9 mouse cellular contexts compared by ENCODE assay signal in genomic region chr10:105774382-105774781, GRCm38 (mm10).
DNase-seq lines count a peak whose midpoint lies in the region; ATAC-seq and TF ChIP-seq lines count a peak whose summit lies in the region.
"Had no signal": no experiment of that assay in that cellular context is flagged by ENCODE, and none has a peak within 500 bp of the region (broad histone marks: within the 10 kb centered on the region; RNA-seq: fewer than 3 reads in every experiment).

No protein-coding gene starts in this region.

- H3K27ac ChIP-seq in kidney, embryonic 15.5 days = no peak overlapping the region
- H3K27ac ChIP-seq in limb, embryonic 13.5 days = no peak overlapping the region
- no peak overlapping the region for H3K27ac ChIP-seq in midbrain, postnatal 0 days (ENCODE audit: low read depth, low read length)
- H3K27ac ChIP-seq in stomach, postnatal 0 days (replicated peaks) = no peak overlapping the region
- H3K27ac ChIP-seq: embryonic facial prominence, embryonic 12.5 days had no signal

- H3K36me3 ChIP-seq in kidney, embryonic 15.5 days = no peaks in the 10 kb centered on the region
- H3K36me3 ChIP-seq in limb, embryonic 13.5 days = no peaks in the 10 kb centered on the region
- H3K36me3 ChIP-seq in midbrain, postnatal 0 days (ENCODE audit: insufficient read depth, low read length) = no peaks in the 10 kb centered on the region
- H3K36me3 ChIP-seq in stomach, postnatal 0 days (ENCODE audit: control insufficient read depth, insufficient read depth, low read length) = no peaks in the 10 kb centered on the region
- H3K36me3 ChIP-seq: embryonic facial prominence, embryonic 12.5 days had no signal

- H3K9me3 ChIP-seq in kidney, embryonic 15.5 days (replicated peaks) = no peaks in the 10 kb centered on the region
- no peaks in the 10 kb centered on the region for H3K9me3 ChIP-seq in limb, embryonic 13.5 days
- H3K9me3 ChIP-seq in midbrain, postnatal 0 days (ENCODE audit: low read length) = no peaks in the 10 kb centered on the region
- H3K9me3 ChIP-seq in stomach, postnatal 0 days (ENCODE audit: control insufficient read depth, low read length) = no peaks in the 10 kb centered on the region
- H3K9me3 ChIP-seq: embryonic facial prominence, embryonic 12.5 days had no signal

- peak; percentile 76 for DNase-seq in A20 (ENCODE audit: low read depth, low spot score)
- peak; percentile 38 to 42 for DNase-seq in adrenal gland, adult 18-20 months (ENCODE audit: low spot score in 2 of 2)
- DNase-seq in embryo, embryonic 10.5 days (ENCODE audit: low spot score) = peak; percentile 86
- DNase-seq in midbrain, postnatal 0 days (ENCODE audit: low spot score) = peak; percentile 91
- peak; percentile 63 for DNase-seq in stomach, postnatal 0 days (ENCODE audit: low spot score)

- WGBS in kidney, embryonic 15.5 days = 9% methylated on average over 6 of the region's 6 CpGs
- WGBS in limb, embryonic 13.5 days = 12% methylated on average over 6 of the region's 6 CpGs
- 9% methylated on average over 6 of the region's 6 CpGs for WGBS in midbrain, postnatal 0 days
- 13% methylated on average over 6 of the region's 6 CpGs for WGBS in stomach, postnatal 0 days

- H3K4me2 ChIP-seq in kidney, embryonic 15.5 days = no peak overlapping the region
- no peak overlapping the region for H3K4me2 ChIP-seq in limb, embryonic 13.5 days (replicated peaks)
- no peak overlapping the region for H3K4me2 ChIP-seq in midbrain, postnatal 0 days (ENCODE audit: low read depth, low read length, poor library complexity, severe bottlenecking)
- H3K4me2 ChIP-seq in stomach, postnatal 0 days (replicated peaks; ENCODE audit: low read depth) = no peak overlapping the region
- H3K4me2 ChIP-seq: embryonic facial prominence, embryonic 12.5 days had no signal

- H3K4me3 ChIP-seq in kidney, embryonic 15.5 days (replicated peaks) = no peak overlapping the region
- H3K4me3 ChIP-seq in limb, embryonic 13.5 days = no peak overlapping the region
- H3K4me3 ChIP-seq in midbrain, postnatal 0 days (ENCODE audit: low read depth, low read length) = no peak overlapping the region
- no peak overlapping the region for H3K4me3 ChIP-seq in stomach, postnatal 0 days (ENCODE audit: low read depth, low read length)
- H3K4me3 ChIP-seq: embryonic facial prominence, embryonic 12.5 days had no signal

- H3K27me3 ChIP-seq in kidney, embryonic 15.5 days = no peaks in the 10 kb centered on the region
- no peaks in the 10 kb centered on the region for H3K27me3 ChIP-seq in limb, embryonic 13.5 days
- no peaks in the 10 kb centered on the region for H3K27me3 ChIP-seq in midbrain, postnatal 0 days (ENCODE audit: insufficient read depth, low read length)
- no peaks in the 10 kb centered on the region for H3K27me3 ChIP-seq in stomach, postnatal 0 days (ENCODE audit: control insufficient read depth, insufficient read depth, low read length)
- H3K27me3 ChIP-seq: embryonic facial prominence, embryonic 12.5 days had no signal

- H3K9ac ChIP-seq in kidney, embryonic 15.5 days = no peak overlapping the region
- H3K9ac ChIP-seq in limb, embryonic 13.5 days = no peak overlapping the region
- no peak overlapping the region for H3K9ac ChIP-seq in midbrain, postnatal 0 days (replicated peaks; ENCODE audit: low read length, poor library complexity, severe bottlenecking)
- no peak overlapping the region for H3K9ac ChIP-seq in stomach, postnatal 0 days (ENCODE audit: low read length)
- H3K9ac ChIP-seq: embryonic facial prominence, embryonic 12.5 days had no signal

- H3K4me1 ChIP-seq in kidney, embryonic 15.5 days = no peaks in the 10 kb centered on the region
- no peaks in the 10 kb centered on the region for H3K4me1 ChIP-seq in limb, embryonic 13.5 days
- no peaks in the 10 kb centered on the region for H3K4me1 ChIP-seq in midbrain, postnatal 0 days (ENCODE audit: insufficient read depth, low read length)
- no peaks in the 10 kb centered on the region for H3K4me1 ChIP-seq in stomach, postnatal 0 days (replicated peaks; ENCODE audit: control insufficient read depth, insufficient read depth)
- H3K4me1 ChIP-seq: embryonic facial prominence, embryonic 12.5 days had no signal

- peak; percentile 86 for ATAC-seq in granulocyte monocyte progenitor cell, adult 5-6 weeks (replicated peaks; ENCODE audit: poor library complexity, severe bottlenecking)
- peak; percentile 83 for ATAC-seq in kidney, embryonic 15.5 days (replicated peaks; ENCODE audit: low FRiP score)
- peak; percentile 61; the same call in 1 of the 2 replicates for ATAC-seq in limb, embryonic 13.5 days (ENCODE audit: low FRiP score, low read depth)
- peak; percentile 68; the same call in 1 of the 2 replicates for ATAC-seq in midbrain, postnatal 0 days (ENCODE audit: low FRiP score)
- ATAC-seq in stomach, postnatal 0 days (ENCODE audit: low FRiP score, low TSS enrichment) = no peak

- TF ChIP-seq CTCF in midbrain, postnatal 0 days (IDR thresholded peaks at IDR 0.05) = peak; percentile 92
- peak; percentile 87 for TF ChIP-seq CTCF in stomach, postnatal 0 days (IDR thresholded peaks at IDR 0.05; ENCODE audit: low read depth)

- no peak for TF ChIP-seq EP300 in stomach, postnatal 0 days (optimal IDR thresholded peaks at IDR 0.05)

Comparison
In these comparisons a context has a peak if more than half of its experiments do, and no peak if none do; other contexts are left out.
1. DNase-seq: peak in every context shown above with its lines; median percentile 91 in midbrain, postnatal 0 days; 86 in embryo, embryonic 10.5 days; 76 in A20; 63 in stomach, postnatal 0 days; 40 in adrenal gland, adult 18-20 months.